Mouse (Mus musculus): ENCODE results near the gene Ano1.

Ano1 gene

DNA sequence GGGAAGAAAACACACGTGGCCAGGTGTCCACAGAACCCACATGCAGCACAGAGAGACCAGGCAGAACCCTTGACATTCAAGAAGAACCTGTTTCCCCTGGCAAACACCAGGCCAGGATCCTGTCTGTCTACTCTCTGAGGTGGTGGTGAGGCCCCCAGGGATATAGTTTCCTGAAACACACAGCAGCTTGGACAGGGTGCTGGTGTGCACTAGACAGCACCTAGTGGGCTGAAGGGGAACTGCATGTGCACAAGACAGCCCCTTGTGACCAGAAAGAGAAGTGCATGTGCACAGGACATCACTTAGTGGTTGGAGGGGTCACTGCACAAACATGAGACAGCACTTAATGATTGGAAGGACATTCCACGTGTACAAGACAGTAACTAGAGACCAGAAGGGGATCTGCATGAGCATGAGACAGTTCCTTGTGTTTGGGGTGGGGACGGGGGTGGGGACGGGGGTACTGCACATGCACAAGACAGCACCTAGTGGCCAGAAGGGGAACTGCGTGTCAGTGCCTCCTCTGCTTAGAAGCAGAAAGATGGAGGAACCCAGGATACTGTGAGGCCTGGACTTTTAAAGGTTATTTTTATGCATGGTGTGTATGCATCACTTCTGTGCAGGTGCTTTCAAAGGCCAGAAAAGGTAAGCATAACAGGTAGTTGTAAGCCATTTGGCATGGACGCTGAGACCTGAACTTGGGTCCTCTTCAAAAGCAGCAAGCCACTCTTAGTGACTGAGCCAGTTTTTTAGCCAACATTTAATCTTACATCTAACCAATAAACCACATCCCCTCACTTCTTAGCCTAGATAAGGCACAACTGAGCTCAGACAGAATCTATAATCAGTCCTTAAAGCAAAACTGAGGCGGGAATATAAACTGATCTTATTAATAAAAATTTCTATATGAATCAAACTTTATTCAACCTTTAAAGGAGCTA is 54.7 kb downstream of the Ano1 start:
- DNase-seq, result peak; percentile 37

DNA sequence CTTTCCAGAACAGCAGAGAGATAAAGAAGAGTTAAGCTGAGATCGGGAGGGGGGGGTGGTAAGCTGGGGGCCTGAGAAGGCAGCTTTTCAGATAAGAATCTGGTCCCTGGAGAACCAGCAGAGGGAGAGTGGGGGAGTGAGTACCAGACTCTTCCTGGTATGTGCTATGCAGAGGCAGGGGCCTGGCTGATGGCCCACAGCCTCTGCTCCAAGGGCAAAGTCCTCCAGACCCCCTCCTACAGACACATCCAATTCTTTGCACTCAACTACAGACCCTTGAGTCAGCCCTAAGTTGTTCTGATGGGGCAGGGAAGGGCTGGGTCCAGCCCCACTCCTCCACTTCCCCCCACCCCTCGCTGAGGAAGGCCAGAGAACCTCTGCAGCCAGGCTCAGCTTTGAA is 61.9 kb downstream of the Ano1 start:
- DNase-seq, result peak; percentile 11

DNA sequence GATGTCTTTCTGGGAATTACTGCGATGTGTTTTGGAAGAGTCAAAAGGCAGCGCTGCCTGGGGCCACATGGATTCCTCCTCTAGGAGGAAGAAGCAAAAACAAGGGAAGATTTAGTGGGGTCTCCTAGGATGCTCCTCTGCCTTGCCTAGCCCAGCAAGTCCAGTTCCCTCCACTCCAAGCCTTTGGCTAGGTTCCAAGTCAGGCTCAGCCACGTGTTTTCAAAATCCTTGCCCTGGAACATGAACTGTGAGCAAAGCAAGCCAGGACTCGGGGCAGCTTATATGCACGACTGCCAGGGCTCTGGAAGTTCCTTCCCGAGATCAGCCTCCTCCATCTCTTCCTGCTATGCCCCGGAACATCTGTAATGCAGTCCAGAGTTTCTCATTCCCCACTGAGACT is 62.6 kb downstream of the Ano1 start:
- DNase-seq, result peak; percentile 61

DNA sequence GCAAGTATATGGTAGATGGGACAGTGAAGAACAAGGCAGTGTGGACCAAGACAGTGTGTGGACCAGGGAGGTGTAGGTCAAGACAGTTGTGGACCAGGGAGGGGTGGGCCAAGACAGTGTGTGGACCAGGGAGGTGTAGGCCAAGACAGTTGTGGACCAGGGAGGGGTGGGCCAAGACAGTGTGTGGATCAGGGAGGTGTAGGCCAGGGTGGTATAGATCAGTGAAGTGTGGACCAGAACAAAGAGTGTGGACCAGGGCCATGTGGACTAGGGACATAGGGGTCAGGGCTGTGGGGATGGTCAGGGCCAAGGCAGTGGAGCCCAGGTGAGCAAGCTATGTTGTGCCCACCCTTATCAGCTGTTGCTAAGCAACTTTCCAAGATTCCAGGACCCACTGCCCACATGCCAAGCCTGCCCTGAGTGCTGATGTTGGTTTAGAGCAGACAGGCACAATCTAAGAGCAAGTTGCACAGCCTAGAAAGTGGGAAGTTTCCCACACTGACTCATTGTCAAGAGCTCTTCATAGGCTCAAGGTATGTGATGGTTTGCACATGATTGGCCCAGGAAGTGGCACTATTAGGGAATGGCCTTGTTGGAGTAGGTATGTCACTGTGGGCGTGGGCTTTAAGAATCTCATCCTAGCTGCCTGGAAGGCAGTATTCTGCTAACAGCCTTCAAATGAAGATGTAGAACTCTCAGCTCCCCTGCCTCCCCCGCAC is 64.0 kb downstream of the Ano1 start:
- no peak for DNase-seq

DNA sequence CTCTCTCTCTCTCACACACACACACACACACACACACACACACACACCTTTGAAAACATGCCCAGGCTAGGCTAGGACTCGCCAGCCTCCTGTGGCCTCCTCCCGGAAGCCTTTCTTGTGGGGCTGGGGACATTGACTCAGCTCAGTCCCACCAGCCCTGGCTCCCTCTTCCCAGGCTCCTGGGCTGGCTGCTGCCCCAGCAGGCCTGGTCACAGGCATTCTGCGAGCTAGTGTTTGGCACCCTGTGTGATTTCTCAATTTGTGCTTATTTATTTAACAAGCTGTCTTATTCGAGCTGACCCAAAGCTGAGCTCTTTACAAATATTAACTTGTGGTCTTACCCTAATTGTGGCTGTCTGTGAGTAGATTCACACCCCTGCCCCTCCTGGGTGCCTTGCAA is 66.8 kb downstream of the Ano1 start:
- DNase-seq, result no peak

DNA sequence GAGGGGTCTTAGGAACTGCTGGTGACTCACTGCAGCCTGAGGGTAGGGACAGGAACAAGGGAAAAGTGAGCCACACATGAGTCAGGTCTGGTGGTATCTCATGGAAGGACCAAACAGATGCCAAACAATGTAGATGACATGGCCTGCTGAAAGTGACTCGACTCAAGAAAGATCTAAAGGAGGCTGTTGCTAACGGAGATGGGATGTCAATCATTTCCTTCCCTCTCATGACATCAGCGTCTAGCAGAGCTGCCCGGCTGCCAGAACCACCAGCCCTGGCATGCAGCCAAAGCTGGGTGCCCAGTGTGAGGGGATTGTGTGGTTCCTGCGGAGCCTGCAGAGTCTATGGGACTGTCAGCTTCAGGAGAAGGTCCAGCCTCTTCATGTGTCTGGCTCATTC is 67.3 kb downstream of the Ano1 start:
- DNase-seq, result peak; percentile 83

DNA sequence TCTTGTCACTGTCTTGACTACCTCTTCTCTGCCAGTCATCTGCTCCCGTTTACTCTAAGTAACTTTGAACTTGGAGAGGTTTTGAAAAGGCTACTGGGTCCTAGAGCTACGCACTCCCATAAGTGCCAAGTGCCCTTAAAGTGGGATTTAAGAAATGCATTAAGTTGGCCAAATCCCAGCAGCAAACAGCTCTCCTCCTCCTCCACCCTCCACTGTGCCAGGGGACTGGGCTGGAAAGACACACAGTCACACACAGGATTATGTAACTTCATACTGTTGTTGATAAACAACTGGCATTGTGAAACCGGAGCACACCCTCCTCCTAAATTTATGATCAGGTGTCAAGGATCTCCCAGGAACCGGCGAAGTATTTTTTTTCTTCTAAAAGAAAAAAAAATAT is 71.7 kb downstream of the Ano1 start:
- DNase-seq, result no peak

DNA sequence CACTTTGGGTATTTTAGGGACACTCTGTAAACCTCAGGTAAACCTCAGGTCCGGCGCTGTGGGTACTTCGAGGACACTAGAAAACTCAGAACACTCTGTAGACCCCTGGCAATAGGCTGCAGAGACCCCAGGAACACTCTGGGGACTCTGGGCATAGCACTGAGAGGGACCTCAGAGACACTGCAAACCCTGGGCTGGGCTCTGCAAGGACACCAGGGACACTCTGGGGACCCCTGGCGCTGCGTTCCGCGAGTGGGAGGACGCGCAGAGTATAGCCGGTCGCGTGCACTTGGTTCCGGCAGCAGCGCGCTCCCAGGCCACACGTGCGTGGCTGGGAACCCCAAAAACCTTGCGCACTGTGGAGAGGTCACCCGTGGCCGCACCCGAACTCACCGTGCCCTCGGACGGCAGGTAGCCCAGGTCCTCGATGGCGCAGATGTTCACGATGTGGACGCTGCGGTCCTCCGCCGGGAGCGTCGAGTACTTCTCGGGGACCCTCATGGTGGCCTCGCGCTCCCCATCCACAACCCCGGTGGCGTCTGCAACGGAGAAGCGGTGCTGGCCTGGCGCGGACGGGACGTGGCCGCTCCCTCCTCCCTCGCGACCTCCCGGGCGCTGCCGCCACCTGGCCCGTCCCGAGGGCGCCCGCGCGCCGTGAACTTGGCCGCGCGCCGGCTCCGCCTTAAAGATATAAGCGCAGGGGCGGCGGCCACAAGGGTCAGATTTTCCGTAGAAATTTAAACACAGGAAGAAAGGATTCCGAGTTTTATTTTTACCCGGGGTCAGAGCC is 73.3 kb downstream of the Ano1 start:
- peak; percentile 47 for DNase-seq

DNA sequence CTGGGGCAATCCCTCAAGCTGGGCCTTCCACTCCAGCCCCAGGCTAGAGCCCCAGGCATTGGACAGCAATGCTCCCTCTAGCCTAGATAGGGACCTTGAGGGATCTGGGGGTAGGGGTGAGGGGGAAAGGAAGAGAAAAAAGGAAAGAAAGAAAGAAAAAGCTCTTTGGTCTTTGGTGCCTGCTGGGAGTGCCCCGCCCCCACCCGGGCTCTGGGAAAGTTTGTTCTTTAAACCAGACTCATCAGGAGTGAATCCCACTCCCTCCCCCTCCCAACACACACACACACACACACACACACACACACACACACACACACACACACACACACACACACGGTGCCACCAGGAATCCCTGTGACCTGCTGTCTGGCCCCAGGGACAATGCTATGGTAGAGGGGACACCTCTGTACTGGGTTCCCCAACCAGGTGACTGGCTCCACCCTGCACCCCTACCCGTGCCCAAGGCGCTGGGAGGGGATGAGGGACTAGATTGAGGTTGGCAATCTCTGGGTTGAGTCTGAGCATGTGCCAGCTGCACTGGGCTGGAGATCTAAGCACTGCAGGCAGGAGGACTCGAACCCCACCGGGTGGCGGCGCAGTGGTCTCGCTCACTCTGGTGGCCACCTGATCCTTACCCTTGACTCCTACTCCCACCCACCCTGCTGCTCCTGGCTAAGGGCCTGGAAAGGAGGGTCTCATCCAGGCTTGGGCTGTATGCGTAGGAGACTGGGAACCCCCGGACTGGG is 74.3 kb downstream of the Ano1 start:
- DNase-seq, result no peak

DNA sequence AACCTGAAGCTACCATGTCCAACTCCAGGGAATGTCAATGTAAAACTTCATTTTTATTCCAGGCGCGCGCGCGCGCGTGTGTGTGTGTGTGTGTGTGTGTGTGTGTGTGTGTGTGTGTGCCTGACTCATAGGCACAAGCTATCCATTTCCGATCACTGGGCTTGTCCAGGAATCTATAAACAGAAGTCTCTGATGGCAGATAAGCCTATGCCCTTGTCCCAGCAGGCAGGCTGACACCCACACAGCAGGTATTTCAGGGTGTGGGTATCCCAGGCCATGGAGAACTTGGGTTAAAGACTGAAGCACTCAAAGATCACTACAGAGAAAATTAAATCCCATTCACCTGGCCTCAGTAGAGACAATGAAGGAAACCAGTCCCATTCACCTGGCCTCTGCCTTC is 76.1 kb downstream of the Ano1 start:
- DNase-seq, result no peak

DNA sequence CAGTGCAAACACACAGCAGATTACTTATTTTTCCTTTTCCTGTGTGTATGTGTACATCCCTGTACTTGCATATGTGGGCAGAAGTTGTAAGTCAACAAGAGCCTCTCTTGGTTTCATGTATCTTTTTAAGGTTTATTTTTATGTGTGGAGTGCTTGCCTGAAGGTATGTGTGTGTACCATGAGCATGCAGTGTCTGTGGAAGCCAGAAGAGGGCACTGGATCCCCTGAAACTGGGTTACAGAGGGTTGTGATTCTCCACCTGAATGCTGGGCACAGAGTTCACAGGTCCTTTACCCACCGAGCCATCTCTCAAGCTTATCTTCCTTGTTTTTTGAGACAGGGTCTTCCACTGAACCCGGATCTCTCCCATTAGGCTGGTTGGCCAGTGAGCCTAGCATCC is 81.9 kb downstream of the Ano1 start:
- no peak for DNase-seq

DNA sequence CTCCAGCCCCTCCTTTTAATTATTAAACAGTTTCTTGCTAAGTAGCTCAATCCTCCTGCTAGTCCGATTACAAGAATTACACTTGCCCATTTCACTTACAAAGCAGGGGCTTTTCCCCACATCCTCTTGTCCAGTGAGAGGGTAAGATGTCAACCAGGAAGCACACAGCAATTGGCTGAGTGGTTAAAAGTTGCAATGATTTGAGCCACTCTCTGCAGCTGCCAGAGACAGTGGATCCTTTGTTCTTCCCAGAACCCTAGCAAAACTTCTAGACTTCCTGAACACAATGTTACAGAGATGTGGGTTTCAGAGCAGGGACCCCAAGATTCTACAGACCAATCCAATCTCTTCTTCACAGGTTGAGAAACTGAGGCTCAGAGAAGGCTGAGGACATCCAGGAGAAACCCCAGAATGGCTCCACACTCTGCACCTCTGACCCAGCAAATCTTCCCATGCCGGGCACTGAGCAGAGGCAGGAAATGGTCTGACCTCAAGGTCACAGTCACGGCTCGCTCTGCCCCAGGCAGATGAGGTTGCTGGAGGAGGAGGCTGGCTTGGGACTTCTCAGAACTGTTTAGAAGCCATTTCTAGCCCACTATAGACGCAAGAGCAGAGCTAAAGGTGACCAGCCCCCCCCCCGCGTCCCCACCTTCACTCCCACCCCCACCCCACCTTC is 83.0 kb downstream of the Ano1 start:
- peak; percentile 65 for DNase-seq

DNA sequence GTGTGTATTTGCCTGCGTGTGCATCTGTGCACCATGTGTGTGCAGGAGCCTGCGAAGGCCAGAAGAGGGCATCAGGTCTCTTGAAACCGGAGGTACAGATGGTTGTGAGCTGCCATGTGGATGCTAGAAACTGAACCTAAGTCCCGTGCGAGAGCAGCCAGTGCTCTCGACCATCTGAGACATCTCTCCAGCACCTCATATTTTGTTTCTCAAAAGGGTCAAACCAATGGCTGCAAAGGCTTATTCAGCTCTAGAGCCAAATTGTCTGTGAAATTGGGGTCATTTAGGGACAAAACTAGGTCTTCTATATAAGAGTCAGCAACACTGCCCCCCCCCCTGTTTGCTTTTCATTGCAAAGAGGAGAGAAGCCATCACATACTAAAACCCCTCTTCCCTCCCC is 84.7 kb downstream of the Ano1 start:
- no peak for DNase-seq

DNA sequence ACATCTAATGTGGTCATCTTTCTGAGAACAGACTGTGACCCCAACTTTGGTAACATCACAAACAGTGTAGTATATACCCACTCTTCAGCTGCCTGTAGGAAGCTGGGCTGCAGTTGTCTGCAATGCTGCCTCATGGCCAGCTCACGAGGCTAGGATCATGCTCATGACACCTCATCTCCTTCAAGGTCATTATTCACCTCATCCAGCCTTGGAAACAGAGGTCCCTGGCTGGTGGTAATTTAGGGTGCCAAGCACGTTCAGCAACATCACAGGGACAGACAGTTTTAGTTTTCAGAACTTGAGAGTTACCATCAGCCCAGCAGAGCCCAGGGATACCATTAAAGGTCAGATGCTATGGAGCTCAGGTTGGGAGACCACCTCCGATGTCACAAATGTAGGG is 86.2 kb downstream of the Ano1 start:
- no peak for DNase-seq

DNA sequence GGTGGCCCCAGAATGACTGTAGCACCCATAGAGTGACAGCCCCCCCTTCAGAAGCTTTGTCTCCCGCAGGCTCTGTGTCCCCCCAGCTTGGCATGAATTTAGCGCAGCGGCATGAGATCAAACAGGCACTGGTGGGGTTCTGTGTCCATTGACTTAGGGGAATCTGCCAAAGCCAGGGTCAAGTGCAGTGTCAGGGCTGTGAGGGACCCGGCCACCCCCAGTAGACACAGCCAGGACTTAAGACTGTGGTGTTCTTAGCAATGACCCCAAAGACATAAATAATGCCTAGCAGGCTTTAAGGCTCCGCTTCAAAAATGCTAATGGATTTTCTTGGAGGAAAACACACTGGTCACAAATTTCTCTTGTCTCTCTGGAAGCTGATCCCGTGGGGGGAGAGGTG is 88.2 kb downstream of the Ano1 start:
- DNase-seq, result no peak

DNA sequence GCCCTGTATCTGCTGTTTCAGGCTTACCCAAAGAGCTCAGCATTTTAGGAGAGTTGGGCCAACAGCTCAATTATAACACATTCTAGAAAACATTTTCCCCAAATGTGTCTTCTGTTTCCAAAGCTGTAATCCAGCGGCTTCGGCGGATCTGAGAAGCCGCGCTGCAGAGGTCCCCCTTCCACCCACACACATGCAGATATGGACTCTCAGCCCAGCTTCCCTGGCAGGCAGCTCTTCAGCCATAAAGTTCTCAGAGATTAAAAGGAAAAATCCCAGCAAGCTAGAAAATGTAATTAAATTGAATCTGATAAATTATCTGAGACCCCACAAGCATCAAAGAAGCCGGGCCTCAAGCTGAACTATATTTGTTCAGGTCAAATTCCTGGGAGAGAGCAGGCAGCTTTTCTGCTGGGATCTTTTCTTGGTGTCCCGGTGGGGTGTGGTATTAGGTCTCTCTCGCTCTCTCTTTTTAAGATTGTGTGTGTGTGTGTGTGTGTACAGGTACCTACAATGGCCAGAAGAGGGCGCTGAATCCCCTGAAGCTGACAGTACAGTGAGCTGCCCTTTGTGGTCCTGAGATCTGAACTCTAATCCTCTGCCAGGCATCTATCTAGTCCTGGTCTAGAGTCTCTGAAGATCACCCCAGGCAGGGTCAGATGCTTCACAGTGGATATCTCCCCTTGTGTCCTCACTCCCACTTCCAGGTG is 95.4 kb downstream of the Ano1 start:
- no peak for DNase-seq

DNA sequence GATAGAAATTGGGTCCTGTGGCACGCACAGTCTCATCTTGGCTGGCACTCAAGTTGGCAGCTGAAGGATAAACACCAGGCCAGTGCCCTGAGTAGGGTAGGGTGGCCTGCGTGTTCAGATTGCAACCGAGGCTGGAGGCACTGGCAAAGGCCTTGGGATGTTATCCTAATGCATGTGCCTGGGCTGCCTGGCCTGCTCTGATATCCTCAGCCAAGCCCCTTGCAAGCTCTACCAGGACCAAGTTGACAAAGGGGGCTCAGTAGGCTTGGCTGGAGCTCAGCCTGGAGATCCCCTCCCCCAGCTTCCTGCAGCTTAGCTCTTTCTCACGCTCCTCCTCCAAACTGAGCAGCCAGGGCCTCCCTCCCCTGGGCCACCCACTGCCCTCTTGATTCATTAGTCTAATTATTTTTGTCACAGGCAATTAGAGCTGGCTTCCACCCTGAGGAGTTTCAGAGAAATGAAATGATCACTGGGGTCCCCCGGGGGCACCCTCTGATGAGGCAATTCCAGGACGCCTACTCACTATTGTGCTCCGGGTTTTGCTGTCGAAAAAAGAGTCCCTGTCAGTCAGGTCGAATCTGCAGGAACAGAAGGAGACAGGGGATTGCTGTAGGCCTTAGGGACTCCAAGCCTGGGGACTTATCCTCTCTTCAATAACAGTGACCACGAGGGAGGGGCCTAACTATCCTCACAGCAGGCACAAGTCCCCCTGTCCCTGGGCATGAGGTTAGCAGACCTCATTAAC is 97.9 kb downstream of the Ano1 start:
- peak; percentile 98 for DNase-seq

DNA sequence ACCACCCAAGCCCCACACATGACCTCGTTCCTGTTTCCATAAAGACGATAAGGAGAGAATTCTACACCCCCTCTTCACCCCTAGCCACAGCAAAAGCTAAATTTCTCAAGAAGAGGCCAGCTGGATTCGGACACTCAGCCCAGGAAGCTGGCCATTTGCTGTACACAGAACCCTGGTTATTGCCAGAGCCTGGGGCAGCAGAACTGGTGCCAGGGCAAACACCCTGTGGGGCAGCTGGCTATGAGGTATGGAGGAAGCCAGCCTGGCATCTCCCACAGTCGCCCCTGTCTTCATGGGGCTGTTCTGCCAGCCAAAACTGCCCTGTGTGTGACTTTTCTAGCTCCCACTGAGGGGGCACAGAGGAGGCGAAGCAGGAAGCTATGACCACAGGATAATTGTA is 104.2 kb downstream of the Ano1 start:
- no peak for DNase-seq

DNA sequence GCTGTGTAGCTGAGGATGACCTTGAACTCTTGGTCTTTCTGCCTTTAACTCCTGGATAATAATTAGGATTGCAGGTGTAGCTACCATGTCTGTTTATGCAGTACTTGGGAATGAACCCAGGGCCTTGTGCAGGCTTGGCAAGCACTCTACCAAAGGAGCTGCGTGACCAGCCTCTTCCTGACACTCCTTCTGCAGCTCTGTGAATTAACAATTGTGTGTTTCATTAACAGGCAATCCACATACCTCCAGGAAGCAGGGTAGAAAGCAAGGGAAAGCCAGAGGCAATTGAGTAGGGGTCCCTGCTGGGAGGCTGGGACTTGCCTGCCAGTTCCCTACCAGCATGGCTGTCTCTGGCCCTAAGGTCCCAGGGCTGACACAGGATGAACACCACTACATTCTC is 111.0 kb downstream of the Ano1 start:
- DNase-seq, result no peak

DNA sequence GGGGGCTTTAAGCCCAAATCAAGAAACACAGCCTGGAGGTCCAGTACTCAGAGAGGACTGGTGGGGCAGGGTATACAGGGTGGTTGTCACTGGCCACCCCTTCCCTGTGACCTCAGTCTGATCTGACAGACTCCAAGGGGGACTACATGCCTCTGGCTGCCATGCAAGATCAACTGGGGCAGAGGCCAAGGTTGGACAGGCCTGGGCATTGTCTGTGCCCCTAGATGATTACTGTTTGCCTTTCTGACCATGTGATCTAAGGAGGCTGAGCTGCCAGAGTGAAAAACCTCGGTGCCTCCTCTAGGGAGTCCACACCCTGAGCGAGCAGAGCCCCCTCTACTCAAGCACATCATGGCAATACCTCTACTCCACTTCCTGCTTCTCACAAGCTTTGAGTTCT is 115.8 kb downstream of the Ano1 start:
- DNase-seq, result no peak

DNA sequence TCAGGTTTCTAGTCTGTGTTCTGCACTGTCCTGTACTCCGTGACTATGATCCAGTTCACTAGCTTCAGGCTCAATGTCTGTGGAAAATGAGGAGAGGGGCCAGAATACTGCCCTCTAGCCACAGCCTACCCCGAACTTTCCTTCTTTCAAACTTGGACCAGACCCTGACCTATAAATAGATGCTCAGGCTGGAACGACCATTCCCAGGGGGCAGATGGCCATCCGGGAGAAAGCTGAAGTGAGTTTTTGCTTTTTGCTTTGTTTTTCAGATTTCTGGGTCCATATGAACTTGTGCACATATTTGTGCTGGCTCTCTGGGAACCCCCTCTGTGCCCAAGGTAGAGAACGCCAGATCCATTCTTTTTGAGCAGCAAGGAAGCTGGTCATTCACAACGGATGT is 116.9 kb downstream of the Ano1 start:
- no peak for DNase-seq
